Mouse (Mus musculus) small intestine, adult 2 months (tissue): ENCODE measurements at regions not wholly inside any gene's neighbourhood (a gene's known extent, or its start where the extent isn't known, plus 50 kb on each side); places are given as distances from the start of the nearest gene placed in this dataset.
"Not testable (repeated sequence)": the region's sequence is repeated elsewhere in the genome, so short reads cannot be mapped to it uniquely, and the experiment has no call there.

ENCODE experiments used
- CTCF ChIP-seq: fragments of 200-500 bp; IDR thresholded peaks from 2 replicates; pipeline ENCODE4 v1.5.1; 2012; ENCODE audit warnings: low read depth, mild to moderate bottlenecking, control low read depth, inconsistent platforms, low read length, moderate library complexity, mixed read lengths; ENCODE audit not compliant: insufficient replicate concordance, insufficient read length; ENCODE audit errors: extremely low read depth
- POLR2A ChIP-seq: fragments of 200-500 bp; IDR thresholded peaks from 2 replicates; pipeline ENCODE4 v1.6.1; 2012; ENCODE audit warnings: low read depth, mild to moderate bottlenecking, control low read depth, inconsistent platforms, low read length, moderate library complexity

DNA sequence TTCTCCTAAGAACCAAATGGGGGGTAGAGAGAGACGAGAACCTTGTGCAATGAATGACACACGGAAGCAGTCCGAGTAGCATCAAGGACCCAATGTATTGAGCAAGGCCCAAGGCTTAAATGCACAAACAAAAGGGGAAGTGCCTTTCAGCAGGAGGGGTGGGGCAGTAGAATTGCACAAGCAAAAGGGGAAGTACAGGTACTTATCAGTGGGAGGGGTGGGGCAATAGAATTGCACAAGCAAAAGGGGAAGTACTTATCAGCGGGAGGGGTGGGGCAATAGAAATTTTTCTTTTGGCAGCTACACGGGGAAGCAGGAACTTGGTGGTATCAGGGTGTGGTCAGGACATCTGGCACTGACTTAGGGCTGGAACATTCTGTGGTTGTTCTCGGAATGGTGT is 1987.6 kb downstream of the 4930444P10Rik start:
- not testable (repeated sequence) for TF ChIP-seq CTCF, POLR2A
